Mouse (Mus musculus) lung, postnatal 0 days (tissue): Measurements from ENCODE around the gene Ramp3.

Experiments
- CTCF ChIP-seq: IDR thresholded peaks from 2 replicates; pipeline ENCODE4 v1.5.1; 2016; ENCODE audit warnings: antibody characterized with exemption, mild to moderate bottlenecking
- EP300 ChIP-seq: IDR thresholded peaks from 2 replicates; pipeline ENCODE4 v1.6.1; 2016; ENCODE audit warnings: antibody characterized with exemption, mild to moderate bottlenecking, control low read depth

GRCm38 (mm10) chr11:6644566-6644965 lies 13.8 kb upstream of the Ramp3 start:
- TF ChIP-seq CTCF (no peak), EP300 (no peak)
